Mouse (Mus musculus) splenic B cell, adult 2 months (primary cell): ENCODE results near the gene Kcna5.
A peak's percentile ranks its signal among the peaks of the same experiment; 100 is the strongest.

Source experiments
- DNase-seq: peaks from one replicate; pipeline ENCODE4 v3.0.0-alpha.2; 2011; ENCODE audit warnings: low read depth, low spot score
- H3K27me3 ChIP-seq: 2 replicates; pipeline ENCODE4 v1.6.1; 2012; ENCODE audit warnings: mild to moderate bottlenecking, low read length, moderate library complexity, mixed read lengths; ENCODE audit not compliant: control insufficient read depth, poor library complexity, insufficient read depth, severe bottlenecking
- H3K36me3 ChIP-seq: 2 replicates; pipeline ENCODE4 v1.6.1; 2012; ENCODE audit warnings: mild to moderate bottlenecking, low read length, moderate library complexity, mixed read lengths; ENCODE audit not compliant: control insufficient read depth, poor library complexity, insufficient read depth, severe bottlenecking

Gene Kcna5

GRCm38 (mm10) chr6:126535208-126535910, at the start of gene Kcna5:
Gene Kcna5, minus strand, starts transcription at chr6:126535412.
- no peak for DNase-seq
- Histone ChIP-seq H3K27me3 (no peaks in the 10 kb centered on the region), H3K36me3 (no peaks in the 10 kb centered on the region)

GRCm38 (mm10) chr6:126583075-126583474, 47.9 kb upstream of the Kcna5 start:
- peak; percentile 3 for DNase-seq

GRCm38 (mm10) chr6:126581632-126582031, 46.4 kb upstream of the Kcna5 start:
- Histone ChIP-seq H3K27me3 (no peaks in the 10 kb centered on the region), H3K36me3 (no peaks in the 10 kb centered on the region)
- no peak for DNase-seq

More at GRCm38 (mm10) chr6:126583075-126583474, 47.9 kb upstream of the Kcna5 start:
- no peaks in the 10 kb centered on the region for H3K27me3 ChIP-seq
- no peaks in the 10 kb centered on the region for H3K36me3 ChIP-seq

- H3K27me3 ChIP-seq = no peaks in the 10 kb centered on the region
- H3K36me3 ChIP-seq = no peaks in the 10 kb centered on the region
- no peak for DNase-seq
Measured at GRCm38 (mm10) chr6:126580571-126580970, 45.4 kb upstream of the Kcna5 start.

- Histone ChIP-seq H3K27me3 (no peaks in the 10 kb centered on the region), H3K36me3 (no peaks in the 10 kb centered on the region)
- no peak for DNase-seq
Measured at GRCm38 (mm10) chr6:126577415-126577814, 42.2 kb upstream of the Kcna5 start.

- no peak for DNase-seq
- Histone ChIP-seq H3K27me3 (no peaks in the 10 kb centered on the region), H3K36me3 (no peaks in the 10 kb centered on the region)
Measured at GRCm38 (mm10) chr6:126576566-126576965, 41.4 kb upstream of the Kcna5 start.

GRCm38 (mm10) chr6:126574778-126575177, 39.6 kb upstream of the Kcna5 start:
- no peak for DNase-seq
- Histone ChIP-seq H3K36me3 (no peaks in the 10 kb centered on the region), H3K27me3 (no peaks in the 10 kb centered on the region)

GRCm38 (mm10) chr6:126573021-126573420, 37.8 kb upstream of the Kcna5 start:
- no peak for DNase-seq
- no peaks in the 10 kb centered on the region for H3K27me3 ChIP-seq
- H3K36me3 ChIP-seq = no peaks in the 10 kb centered on the region

- DNase-seq = no peak
- Histone ChIP-seq H3K27me3 (no peaks in the 10 kb centered on the region), H3K36me3 (no peaks in the 10 kb centered on the region)
Measured at GRCm38 (mm10) chr6:126569809-126570208, 34.6 kb upstream of the Kcna5 start.

GRCm38 (mm10) chr6:126568046-126568830, 33.0 kb upstream of the Kcna5 start:
- no peaks in the 10 kb centered on the region for H3K36me3 ChIP-seq
- no peak for DNase-seq

GRCm38 (mm10) chr6:126567326-126567725, 32.1 kb upstream of the Kcna5 start:
- no peaks in the 10 kb centered on the region for H3K27me3 ChIP-seq
- no peaks in the 10 kb centered on the region for H3K36me3 ChIP-seq
- no peak for DNase-seq

More at GRCm38 (mm10) chr6:126568046-126568830, 33.0 kb upstream of the Kcna5 start:
- H3K27me3 ChIP-seq = no peaks in the 10 kb centered on the region

- Histone ChIP-seq H3K27me3 (no peaks in the 10 kb centered on the region), H3K36me3 (no peaks in the 10 kb centered on the region)
- no peak for DNase-seq
Measured at GRCm38 (mm10) chr6:126564376-126564775, 29.2 kb upstream of the Kcna5 start.

GRCm38 (mm10) chr6:126563898-126564297, 28.7 kb upstream of the Kcna5 start:
- DNase-seq = peak; percentile 41
- no peaks in the 10 kb centered on the region for H3K27me3 ChIP-seq
- H3K36me3 ChIP-seq = no peaks in the 10 kb centered on the region

- no peak for DNase-seq
- no peaks in the 10 kb centered on the region for H3K36me3 ChIP-seq
- H3K27me3 ChIP-seq = no peaks in the 10 kb centered on the region
Measured at GRCm38 (mm10) chr6:126561702-126562101, 26.5 kb upstream of the Kcna5 start.

GRCm38 (mm10) chr6:126560696-126561095, 25.5 kb upstream of the Kcna5 start:
- Histone ChIP-seq H3K36me3 (no peaks in the 10 kb centered on the region), H3K27me3 (no peaks in the 10 kb centered on the region)
- DNase-seq = no peak
